Mouse (Mus musculus) lung, adult 2 months (tissue): Measurements from ENCODE around the gene Rxra. TPM values are rescaled to one million over a fixed set of nuclear protein-coding genes. Genes with fewer than 3 reads are reported as not detected.
A peak's percentile ranks its signal among the peaks of the same experiment; 100 is the strongest.

Source experiments
- DNase-seq: peaks from one replicate; pipeline ENCODE4 v3.0.0; 2022
- H3K4me1 ChIP-seq: fragments of 200-500 bp; 2 replicates; pipeline ENCODE4 v1.6.1; 2011; ENCODE audit warnings: low read length; ENCODE audit not compliant: control insufficient read depth, insufficient read depth
- H3K4me3 ChIP-seq: fragments of 200-500 bp; replicated peaks from 2 replicates; pipeline ENCODE3; 2011; ENCODE audit warnings: low read depth, mild to moderate bottlenecking, control low read depth, low read length; ENCODE audit errors: extremely low read depth
- CTCF ChIP-seq: fragments of 200-500 bp; IDR thresholded peaks from 2 replicates; pipeline ENCODE4 v1.5.1; 2011; ENCODE audit warnings: mild to moderate bottlenecking, low read length, control low read depth; ENCODE audit not compliant: insufficient read depth
- POLR2A ChIP-seq: fragments of 200-500 bp; IDR thresholded peaks from 2 replicates; pipeline ENCODE4 v1.6.1; 2011; ENCODE audit warnings: low read depth, mild to moderate bottlenecking, control low read depth, low read length, borderline replicate concordance; ENCODE audit errors: extremely low read depth
- WGBS: fragments of 180-500 bp; shearing (Covaris S2); methylation state at CpG from one replicate; pipeline ENCODE4 v1.1.7; 2018; 5-methylcytosine and 5-hydroxymethylcytosine counted together
- polyA plus RNA-seq: library from polyadenylated mRNA; depleted of rRNA; stranded (reverse); fragments of >200 nt; gene quantifications from 2 replicates; pipeline ENCODE4 v1.2.3, GENCODE M21; 2012

Gene Rxra
- polyA plus RNA-seq, 1 experiment = 71.3 TPM

GRCm38 (mm10) chr2:27767773-27768172 lies 91.5 kb downstream of the Rxra start:
- Histone ChIP-seq H3K4me1 (peaks cover 5% of the 10 kb centered on the region), H3K4me3 (no peak overlapping the region)
- WGBS = 29% methylated on average over 7 of the region's 7 CpGs
- DNase-seq = no peak
- TF ChIP-seq CTCF (no peak), POLR2A (no peak)

DNA sequence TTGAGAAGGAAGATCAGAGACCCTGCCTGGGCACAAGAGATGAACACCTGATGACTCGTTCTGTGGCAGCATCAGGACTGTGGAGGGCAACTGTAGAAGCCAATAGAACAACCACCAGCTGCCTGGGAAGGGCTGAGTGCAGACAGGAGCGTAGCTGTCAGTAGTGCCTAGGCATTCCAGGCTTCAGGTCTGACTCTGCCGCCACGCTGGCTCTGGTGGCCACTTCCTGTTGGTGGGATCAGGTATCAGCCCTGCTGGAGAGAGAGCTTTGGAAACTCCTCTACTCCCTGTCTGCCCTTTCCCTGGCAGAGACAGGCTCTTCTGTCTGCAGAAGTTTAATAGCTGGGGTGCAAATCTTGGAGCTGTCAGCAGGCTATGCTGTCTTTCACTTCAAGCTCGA lies 93.5 kb downstream of the Rxra start:
- TF ChIP-seq POLR2A = no peak
- no peak for TF ChIP-seq CTCF
- peaks cover 8% of the 10 kb centered on the region for H3K4me1 ChIP-seq
- 31% methylated on average over 5 of the region's 5 CpGs for WGBS
- H3K4me3 ChIP-seq = no peak overlapping the region
- no peak for DNase-seq

GRCm38 (mm10) chr2:27770205-27770604 lies 94.0 kb downstream of the Rxra start:
- 4% methylated on average over 4 of the region's 4 CpGs for WGBS
- H3K4me1 ChIP-seq = peaks cover 8% of the 10 kb centered on the region
- TF ChIP-seq CTCF (peak; percentile 86), POLR2A (no peak)
- no peak for DNase-seq
- H3K4me3 ChIP-seq = no peak overlapping the region

DNA sequence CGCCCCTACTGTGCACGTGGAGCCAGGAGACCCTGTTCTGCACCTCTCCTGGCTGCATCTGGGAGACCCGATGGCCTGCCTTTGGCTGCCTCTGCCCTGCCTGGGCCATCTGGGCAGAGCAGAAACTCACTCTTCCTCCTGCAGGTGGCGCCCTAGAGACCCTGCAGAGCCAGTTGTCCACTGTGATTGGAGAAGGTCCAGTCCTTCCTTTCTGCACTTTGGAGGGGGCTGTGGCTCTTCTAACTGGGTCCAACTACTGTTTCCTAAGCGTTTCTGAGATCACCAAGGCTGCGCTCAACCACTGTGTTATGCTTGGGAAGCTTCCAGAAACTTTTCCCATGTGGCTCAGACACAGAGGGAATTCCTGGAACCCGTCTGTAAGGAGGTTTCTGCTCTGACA lies 95.7 kb downstream of the Rxra start:
- 20% methylated on average over 7 of the region's 7 CpGs for WGBS
- H3K4me3 ChIP-seq = no peak overlapping the region
- TF ChIP-seq CTCF (peak; percentile 80), POLR2A (no peak)
- peak; percentile 83 for DNase-seq
- peaks cover 8% of the 10 kb centered on the region for H3K4me1 ChIP-seq

DNA sequence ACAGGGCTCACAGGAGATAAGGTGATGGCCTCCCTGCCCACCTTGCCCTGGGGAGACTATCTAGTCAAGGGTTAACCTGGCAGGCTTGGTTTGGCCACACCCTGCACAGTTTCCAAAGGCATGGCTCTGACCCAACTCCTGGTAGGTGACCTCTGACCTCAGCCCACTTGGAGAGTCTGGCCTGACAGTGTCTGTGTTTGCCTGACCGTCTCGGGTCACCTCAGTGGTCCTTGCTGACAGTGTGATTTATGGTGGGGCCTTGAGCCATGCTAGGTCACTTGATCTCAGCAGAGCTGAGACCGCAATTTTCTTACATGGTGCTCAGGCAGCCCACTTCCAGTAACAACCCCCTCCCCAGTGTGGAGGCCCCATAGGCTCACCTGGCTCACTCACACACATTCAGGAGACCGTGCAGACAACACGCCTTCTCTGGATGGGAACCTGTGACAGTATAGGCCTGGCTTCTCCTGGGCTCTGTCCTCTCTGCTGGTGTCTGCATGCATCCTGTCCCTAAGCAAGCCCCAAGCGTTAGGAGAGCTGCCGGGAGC lies 96.7 kb downstream of the Rxra start:
- 69% methylated on average over 7 of the region's 7 CpGs for WGBS
- peaks cover 5% of the 10 kb centered on the region; the same call in 1 of the 2 replicates for H3K4me1 ChIP-seq

DNA sequence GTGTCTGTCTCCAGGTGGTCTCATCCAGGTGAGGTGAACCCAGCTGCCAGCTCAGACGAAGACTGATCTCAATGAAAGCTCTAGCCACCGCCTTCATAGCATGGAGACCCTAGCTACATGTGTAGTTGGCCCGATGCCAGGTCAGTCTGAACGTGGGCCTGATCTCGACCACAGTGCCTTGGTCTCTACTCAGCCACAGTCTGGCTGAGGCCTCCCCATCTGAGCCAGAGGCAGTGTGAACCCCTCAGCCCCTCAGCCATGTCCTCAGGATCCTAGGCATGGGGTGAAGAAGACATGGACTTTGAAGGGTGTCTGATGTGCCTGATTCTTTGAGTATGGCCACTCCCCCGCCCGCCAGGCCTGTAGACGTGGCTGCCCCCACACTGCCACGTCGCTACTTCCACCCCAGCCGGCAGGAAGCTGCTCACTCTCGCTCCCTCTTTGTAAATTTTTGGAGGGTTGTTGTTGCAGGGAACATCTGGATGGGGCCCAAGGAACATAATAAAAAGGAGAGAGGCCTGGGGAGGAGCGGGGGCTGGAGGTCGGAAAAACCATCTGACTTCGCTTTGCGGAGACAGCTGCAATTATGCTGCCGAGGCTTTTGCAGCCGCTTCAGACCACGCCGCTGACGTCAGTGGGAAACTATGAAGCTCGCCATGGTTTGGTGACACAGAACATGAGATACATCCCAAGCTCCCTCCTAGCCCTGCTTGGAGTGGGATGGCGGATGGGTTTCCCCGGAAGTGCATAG lies 97.9 kb downstream of the Rxra start:
- Histone ChIP-seq H3K4me3 (no peak overlapping the region), H3K4me1 (peaks cover 5% of the 10 kb centered on the region; the same call in 1 of the 2 replicates)
- WGBS = 47% methylated on average over 24 of the region's 24 CpGs
- DNase-seq = no peak
- no peak for TF ChIP-seq POLR2A
- no peak for TF ChIP-seq CTCF

More for the DNA sequence above, 96.7 kb downstream of the Rxra start:
- no peak for TF ChIP-seq POLR2A
- TF ChIP-seq CTCF = no peak
- DNase-seq = no peak
- no peak overlapping the region for H3K4me3 ChIP-seq

DNA sequence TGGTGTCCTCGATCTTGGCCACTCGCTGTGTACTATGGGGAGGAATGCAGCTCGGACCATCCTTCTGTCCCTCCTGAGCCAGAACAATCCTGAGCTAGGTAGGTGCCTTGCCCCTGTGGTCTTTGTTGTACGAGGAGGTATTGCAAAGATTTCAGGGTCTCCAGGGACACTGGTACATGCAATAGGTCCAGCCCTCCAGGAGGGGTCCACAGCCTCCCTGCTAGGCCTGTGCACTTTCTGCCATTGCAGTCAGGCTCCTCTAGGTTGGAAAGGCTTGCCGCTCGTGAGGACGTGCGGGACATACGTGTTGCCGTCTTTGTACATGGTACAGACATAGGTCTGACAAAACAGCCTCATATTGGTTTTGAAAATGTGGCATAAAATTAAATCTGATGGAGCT lies 98.8 kb downstream of the Rxra start:
- no peak overlapping the region for H3K4me3 ChIP-seq
- H3K4me1 ChIP-seq = peaks cover 5% of the 10 kb centered on the region; the same call in 1 of the 2 replicates
- DNase-seq = no peak
- WGBS = 89% methylated on average over 10 of the region's 10 CpGs
- TF ChIP-seq CTCF (no peak), POLR2A (no peak)

- DNase-seq = no peak
- WGBS = 56% methylated on average over 5 of the region's 5 CpGs
- TF ChIP-seq POLR2A = no peak
- TF ChIP-seq CTCF = no peak
These were observed 99.4 kb downstream of the Rxra start for GRCm38 (mm10) chr2:27775625-27776024.

DNA sequence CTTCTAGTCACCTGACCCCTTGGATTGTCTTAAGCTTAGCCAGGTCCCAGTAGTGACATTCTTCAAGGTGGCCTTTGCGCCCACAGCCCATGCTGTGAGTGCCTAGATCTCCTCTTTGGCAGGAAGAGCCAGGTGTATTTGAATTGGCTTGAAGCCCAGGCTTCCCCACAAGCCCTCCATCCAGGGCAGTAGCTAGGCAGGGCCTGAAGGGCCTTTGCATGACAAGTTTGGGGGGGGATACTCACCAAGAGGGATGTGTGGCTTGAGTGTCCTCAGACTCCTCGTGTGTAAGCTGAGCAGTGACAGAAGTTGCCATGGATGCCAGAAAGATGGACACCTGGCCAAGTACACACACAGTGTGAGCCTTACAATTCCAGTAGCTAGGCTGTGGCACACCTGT lies 101.5 kb downstream of the Rxra start:
- 61% methylated on average over 2 of the region's 2 CpGs for WGBS
- no peak for DNase-seq
- Histone ChIP-seq H3K4me3 (no peak overlapping the region), H3K4me1 (peaks cover 3% of the 10 kb centered on the region; the same call in 1 of the 2 replicates)
- TF ChIP-seq POLR2A (no peak), CTCF (no peak)

More at GRCm38 (mm10) chr2:27775625-27776024, 99.4 kb downstream of the Rxra start:
- peaks cover 5% of the 10 kb centered on the region; the same call in 1 of the 2 replicates for H3K4me1 ChIP-seq
- no peak overlapping the region for H3K4me3 ChIP-seq

DNA sequence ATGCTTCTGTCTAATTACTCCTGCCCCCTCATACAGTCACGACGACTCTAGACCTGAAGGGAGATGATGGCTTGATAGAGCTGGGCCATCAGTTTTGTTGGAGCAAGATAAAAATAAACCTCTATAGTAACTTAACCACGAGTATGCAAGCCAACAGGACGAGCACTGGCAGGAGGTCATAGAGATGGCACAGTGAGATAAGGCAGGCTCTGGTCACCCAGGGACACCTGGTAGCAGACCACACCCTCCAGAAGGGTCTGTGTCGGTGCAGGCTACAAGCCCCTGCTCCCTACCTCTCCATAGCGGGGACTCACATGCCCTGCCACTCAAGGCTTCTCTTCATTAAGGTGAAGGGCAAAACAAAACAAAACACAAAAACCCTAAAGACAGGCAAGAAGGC lies 102.0 kb downstream of the Rxra start:
- no peak for TF ChIP-seq POLR2A
- no peak for TF ChIP-seq CTCF
- no peak for DNase-seq
- no peak overlapping the region for H3K4me3 ChIP-seq
- H3K4me1 ChIP-seq = peaks cover 3% of the 10 kb centered on the region; the same call in 1 of the 2 replicates
- WGBS = 48% methylated on average over 6 of the region's 6 CpGs
